Mouse (Mus musculus) liver, adult 2 months (tissue): ENCODE measurements at regions not wholly inside any gene's neighbourhood (a gene's known extent, or its start where the extent isn't known, plus 50 kb on each side); places are given as distances from the start of the nearest gene placed in this dataset.

Source experiments
- DNase-seq: peaks from one replicate; pipeline ENCODE4 v3.0.0-alpha.2; 2011; ENCODE audit warnings: low read depth, low spot score; ENCODE audit errors: extremely low read depth
- H3K27ac ChIP-seq: fragments of 200-500 bp; replicated peaks from 2 replicates; pipeline ENCODE4 v1.5.1; 2012; ENCODE audit warnings: low read depth, mild to moderate bottlenecking, control low read depth, inconsistent platforms, low read length; ENCODE audit not compliant: insufficient read depth
- H3K27me3 ChIP-seq: fragments of 200-500 bp; 2 replicates; pipeline ENCODE4 v1.6.1; 2012; ENCODE audit warnings: mild to moderate bottlenecking, moderate library complexity, low read length, inconsistent platforms; ENCODE audit not compliant: control insufficient read depth, insufficient read depth
- H3K36me3 ChIP-seq: fragments of 200-500 bp; 2 replicates; pipeline ENCODE4 v1.6.1; 2012; ENCODE audit warnings: low read length, inconsistent platforms; ENCODE audit not compliant: control insufficient read depth, insufficient read depth
- H3K4me1 ChIP-seq: fragments of 200-500 bp; 2 replicates; pipeline ENCODE4 v1.6.1; 2011; ENCODE audit warnings: low read length; ENCODE audit not compliant: control insufficient read depth, insufficient read depth
- H3K4me3 ChIP-seq: fragments of 200-500 bp; 2 replicates; pipeline ENCODE4 v1.5.1; 2011; ENCODE audit warnings: low read depth, mild to moderate bottlenecking, control low read depth, low read length, moderate library complexity; ENCODE audit not compliant: insufficient read depth
- H3K79me2 ChIP-seq: fragments of 200-500 bp; 2 replicates; pipeline ENCODE4 v1.6.1; 2012; ENCODE audit warnings: inconsistent platforms, mild to moderate bottlenecking, low read length, moderate library complexity; ENCODE audit not compliant: control insufficient read depth, insufficient read depth
- H3K9ac ChIP-seq: fragments of 200-500 bp; 2 replicates; pipeline ENCODE4 v1.6.1; 2012; ENCODE audit warnings: low read depth, mild to moderate bottlenecking, control low read depth, inconsistent platforms, low read length
- CTCF ChIP-seq: fragments of 200-500 bp; IDR thresholded peaks from 2 replicates; pipeline ENCODE4 v1.5.1; 2011; ENCODE audit warnings: low read depth, low read length, control low read depth
- POLR2A ChIP-seq: fragments of 200-500 bp; IDR thresholded peaks from 2 replicates; pipeline ENCODE4 v1.6.1; 2011; ENCODE audit warnings: low read length, control low read depth; ENCODE audit not compliant: insufficient read depth; ENCODE audit errors: extremely low read depth
- WGBS: fragments of 180-500 bp; shearing (Covaris S2); methylation state at CpG from one replicate; pipeline ENCODE4 v1.1.7; 2018; 5-methylcytosine and 5-hydroxymethylcytosine counted together

- DNase-seq = no peak
- TF ChIP-seq CTCF = no peak
- no peaks in the 10 kb centered on the region for H3K36me3 ChIP-seq
- 70% methylated on average over 4 of the region's 4 CpGs for WGBS
- no peaks in the 10 kb centered on the region for H3K4me1 ChIP-seq
- H3K79me2 ChIP-seq = no peaks in the 10 kb centered on the region
- H3K27ac ChIP-seq = no peak overlapping the region
- peaks cover 2% of the 10 kb centered on the region for H3K27me3 ChIP-seq
- no peak overlapping the region for H3K4me3 ChIP-seq
- no peak overlapping the region for H3K9ac ChIP-seq
These were observed 349.5 kb downstream of the Osr1 start for GRCm38 (mm10) chr12:9919433-9919832.

GRCm38 (mm10) chr12:9920401-9920800 lies 350.5 kb downstream of the Osr1 start:
- H3K36me3 ChIP-seq = no peaks in the 10 kb centered on the region
- 72% methylated on average over 2 of the region's 2 CpGs for WGBS
- peaks cover 2% of the 10 kb centered on the region; the same call in 1 of the 2 replicates for H3K27me3 ChIP-seq
- no peak overlapping the region for H3K4me3 ChIP-seq
- no peak overlapping the region for H3K27ac ChIP-seq
- H3K79me2 ChIP-seq = no peaks in the 10 kb centered on the region
- no peak overlapping the region for H3K9ac ChIP-seq
- TF ChIP-seq POLR2A (no peak), CTCF (no peak)
- no peak for DNase-seq
- no peaks in the 10 kb centered on the region for H3K4me1 ChIP-seq

DNA sequence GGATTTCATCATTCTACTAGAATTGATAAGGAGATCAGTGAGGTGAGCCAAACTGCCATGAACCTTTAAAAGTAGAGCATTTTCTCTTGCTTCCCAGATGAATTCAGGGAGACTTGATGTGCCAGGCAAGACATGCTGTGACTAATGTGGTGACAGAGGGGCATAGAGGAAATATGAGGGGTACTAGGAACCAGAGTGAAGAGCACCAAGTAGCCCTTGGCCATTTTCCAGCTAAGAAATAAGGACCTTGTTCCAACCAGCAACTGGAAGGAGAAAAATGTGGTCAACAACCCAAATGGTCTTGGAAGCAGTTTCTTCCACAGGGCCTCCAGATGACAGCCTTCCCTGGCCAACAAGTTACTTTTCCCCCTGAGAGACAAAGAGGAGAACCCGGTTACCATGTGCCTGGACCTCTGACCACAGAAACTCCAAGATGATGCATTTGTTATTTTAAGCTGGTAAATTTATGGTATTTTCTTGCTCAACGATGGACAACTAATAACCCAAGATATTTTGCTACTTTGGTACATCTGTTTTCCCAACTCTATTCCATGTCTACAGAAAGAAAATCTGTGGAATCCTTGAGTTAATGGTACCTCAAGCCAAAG lies 351.8 kb downstream of the Osr1 start:
- Histone ChIP-seq H3K27ac (no peak overlapping the region), H3K36me3 (no peaks in the 10 kb centered on the region), H3K79me2 (no peaks in the 10 kb centered on the region), H3K9ac (no peak overlapping the region), H3K4me3 (no peak overlapping the region), H3K4me1 (no peaks in the 10 kb centered on the region), H3K27me3 (peaks cover 2% of the 10 kb centered on the region; the same call in 1 of the 2 replicates)
- TF ChIP-seq CTCF (no peak), POLR2A (no peak)
- DNase-seq = no peak
- WGBS = 81% methylated on average over 2 of the region's 2 CpGs

DNA sequence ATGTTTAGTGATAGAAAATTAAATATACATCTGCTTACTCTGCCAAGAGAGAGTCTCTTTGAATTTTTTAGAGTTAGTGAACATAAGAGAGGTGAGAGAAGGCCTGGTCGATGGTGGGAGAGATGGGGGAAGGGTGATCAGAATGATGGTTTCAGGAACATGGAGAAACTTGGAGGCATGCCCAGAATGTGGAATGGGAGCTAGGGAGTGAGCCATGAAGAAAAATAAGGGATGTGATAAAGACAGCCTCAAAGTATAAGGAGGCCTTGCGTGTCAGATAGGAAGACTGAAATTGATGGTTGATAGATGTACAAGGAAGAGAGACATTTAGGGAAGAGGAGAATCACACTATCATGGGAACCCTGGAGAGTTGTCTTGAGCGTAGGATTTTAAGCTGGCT lies 354.6 kb downstream of the Osr1 start:
- H3K36me3 ChIP-seq = no peaks in the 10 kb centered on the region
- no peak overlapping the region for H3K9ac ChIP-seq
- H3K4me3 ChIP-seq = no peak overlapping the region
- no peak overlapping the region for H3K27ac ChIP-seq
- DNase-seq = no peak
- WGBS = 71% methylated on average over 3 of the region's 3 CpGs
- H3K79me2 ChIP-seq = no peaks in the 10 kb centered on the region
- H3K4me1 ChIP-seq = no peaks in the 10 kb centered on the region
- TF ChIP-seq POLR2A (no peak), CTCF (no peak)
- H3K27me3 ChIP-seq = peaks cover under 1% of the 10 kb centered on the region; the same call in 1 of the 2 replicates

DNA sequence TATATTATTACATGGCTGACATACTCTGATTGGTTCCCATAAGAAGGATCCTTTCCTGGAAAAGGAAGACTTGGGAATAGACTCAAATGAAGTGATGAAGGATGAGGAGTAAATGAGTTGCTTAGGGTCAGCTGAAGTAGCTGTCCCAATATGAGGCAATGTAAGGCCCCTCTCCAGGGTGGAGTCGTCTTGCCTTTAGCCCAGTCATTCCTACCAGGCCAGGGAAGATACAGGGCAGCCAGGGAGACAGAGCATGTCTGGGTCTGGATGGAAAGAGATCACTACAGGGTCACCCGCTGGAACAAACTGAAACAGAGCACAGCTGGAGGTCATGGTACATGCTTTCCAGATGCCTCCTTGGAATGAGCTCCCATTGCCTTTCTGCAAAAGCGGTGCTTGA lies 364.2 kb downstream of the Osr1 start:
- Histone ChIP-seq H3K79me2 (no peaks in the 10 kb centered on the region), H3K36me3 (no peaks in the 10 kb centered on the region), H3K9ac (no peak overlapping the region), H3K27ac (no peak overlapping the region), H3K4me3 (no peak overlapping the region), H3K4me1 (no peaks in the 10 kb centered on the region), H3K27me3 (no peaks in the 10 kb centered on the region)
- 84% methylated on average over 3 of the region's 3 CpGs for WGBS
- DNase-seq = no peak
- no peak for TF ChIP-seq POLR2A
- TF ChIP-seq CTCF = no peak

- Histone ChIP-seq H3K27me3 (no peaks in the 10 kb centered on the region), H3K36me3 (no peaks in the 10 kb centered on the region), H3K4me3 (no peak overlapping the region), H3K79me2 (no peaks in the 10 kb centered on the region), H3K27ac (no peak overlapping the region), H3K9ac (no peak overlapping the region), H3K4me1 (no peaks in the 10 kb centered on the region)
- DNase-seq = no peak
- WGBS = 75% methylated on average over 1 of the region's 1 CpGs
- TF ChIP-seq POLR2A = no peak
- no peak for TF ChIP-seq CTCF
These were observed 371.4 kb downstream of the Osr1 start for GRCm38 (mm10) chr12:9941357-9941756.
